Mouse (Mus musculus): ENCODE data around the gene Atp2a3.

The Atp2a3 gene

DNA sequence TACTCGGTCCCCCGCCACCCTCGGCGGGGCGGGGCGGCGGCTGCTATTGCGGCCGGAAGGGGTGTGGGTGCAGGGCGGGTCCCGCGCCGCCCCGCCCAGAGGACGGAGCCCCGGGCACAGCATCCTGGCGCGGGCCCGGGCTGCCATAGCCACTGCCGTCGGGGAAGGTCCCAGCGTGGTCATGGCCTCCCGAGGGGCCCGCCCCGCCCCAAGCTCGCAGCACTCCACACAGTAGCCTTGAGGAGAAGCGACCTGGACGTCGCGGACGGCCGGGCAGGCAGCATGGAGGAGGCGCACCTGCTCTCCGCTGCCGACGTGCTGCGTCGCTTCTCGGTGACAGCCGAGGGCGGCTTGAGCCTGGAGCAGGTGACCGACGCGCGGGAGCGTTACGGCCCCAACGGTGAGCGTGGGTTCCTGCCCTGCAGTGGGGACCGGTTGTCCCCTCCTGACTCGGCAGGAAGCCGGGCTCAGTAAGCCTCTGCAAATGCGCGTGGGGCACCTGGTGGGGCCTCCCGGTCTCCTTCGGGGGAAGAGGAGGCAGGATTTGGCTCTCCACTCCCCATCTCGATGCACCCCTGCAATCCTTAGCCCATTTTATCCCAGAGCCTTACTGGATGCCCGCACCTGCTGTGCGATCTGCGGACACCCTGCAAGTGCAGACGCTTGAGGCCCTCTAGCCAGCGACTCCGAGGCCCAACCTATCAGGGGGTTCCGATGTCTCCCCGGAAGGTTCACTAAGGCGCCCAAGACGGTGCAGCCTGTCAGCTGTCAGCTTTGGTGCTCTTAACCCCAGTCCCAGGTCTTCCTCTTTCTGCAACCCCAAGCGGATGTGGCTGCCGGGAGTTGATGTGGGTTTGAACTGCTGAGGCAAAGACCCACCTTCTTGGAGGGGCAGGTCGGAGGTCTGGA lies at the start of gene Atp2a3:
Atp2a3 (plus strand) TSS at position 98 of the 909 bp plus-strand sequence.
- no peak for DNase-seq

GRCm38 (mm10) chr11:72917299-72917996 lies 43.5 kb upstream of the Atp2a3 start:
- no peak for DNase-seq

DNA sequence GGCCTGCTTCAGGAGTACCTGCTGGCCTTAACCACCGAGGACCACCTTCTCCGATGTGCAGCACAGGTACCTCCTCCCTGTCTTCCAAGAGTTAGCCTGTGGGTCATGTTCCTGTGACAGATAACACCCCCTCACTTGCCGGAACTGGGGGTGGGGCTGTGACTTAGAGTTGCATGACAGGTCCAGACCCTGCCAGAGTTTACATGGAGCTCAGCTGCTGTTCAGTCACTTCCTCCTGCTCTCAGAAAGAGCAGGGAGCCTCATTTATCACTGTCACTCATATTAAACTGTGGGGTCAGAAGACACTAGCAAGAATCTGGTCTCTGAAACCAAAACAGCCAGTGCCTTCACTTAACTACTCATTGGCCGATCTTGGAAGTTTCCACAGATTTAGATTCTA lies 37.9 kb upstream of the Atp2a3 start:
- DNase-seq: peak; percentile 38

- no peak for DNase-seq
Measured at GRCm38 (mm10) chr11:72924458-72924857, 36.5 kb upstream of the Atp2a3 start.

GRCm38 (mm10) chr11:72925067-72925466 lies 35.9 kb upstream of the Atp2a3 start:
- DNase-seq: no peak

DNA sequence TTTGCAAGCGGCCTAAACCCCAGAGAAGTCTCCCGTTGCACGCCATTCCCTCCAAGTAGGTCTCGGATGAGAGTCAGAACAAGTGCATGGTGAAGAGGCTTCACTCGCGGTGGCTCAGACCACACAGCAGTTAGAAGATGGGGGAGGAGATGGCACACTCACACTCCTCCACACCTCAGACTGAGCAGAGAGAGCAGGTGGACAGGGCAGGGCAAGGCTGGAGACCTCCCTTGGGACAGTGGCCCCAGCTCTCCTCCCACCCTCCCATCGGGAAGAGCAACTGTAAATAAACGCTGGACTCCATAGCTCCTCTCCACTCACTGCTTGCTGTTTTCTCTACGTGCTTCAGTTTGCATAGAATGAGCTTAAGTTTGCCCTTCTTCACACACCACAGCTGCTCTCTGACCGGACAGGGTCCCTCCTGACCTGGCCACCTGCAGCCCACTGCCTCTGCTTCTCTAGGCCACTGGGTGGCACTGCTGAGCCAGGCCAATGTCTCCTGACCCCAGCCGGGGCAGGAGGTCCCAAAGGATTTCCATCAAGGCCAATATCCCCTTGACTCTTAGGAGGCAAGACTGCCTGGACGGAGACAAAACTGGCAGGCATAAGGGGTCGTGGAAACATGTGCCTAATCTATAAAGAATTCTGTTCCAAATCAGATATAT lies 34.6 kb upstream of the Atp2a3 start:
- peak; percentile 58 for DNase-seq

DNA sequence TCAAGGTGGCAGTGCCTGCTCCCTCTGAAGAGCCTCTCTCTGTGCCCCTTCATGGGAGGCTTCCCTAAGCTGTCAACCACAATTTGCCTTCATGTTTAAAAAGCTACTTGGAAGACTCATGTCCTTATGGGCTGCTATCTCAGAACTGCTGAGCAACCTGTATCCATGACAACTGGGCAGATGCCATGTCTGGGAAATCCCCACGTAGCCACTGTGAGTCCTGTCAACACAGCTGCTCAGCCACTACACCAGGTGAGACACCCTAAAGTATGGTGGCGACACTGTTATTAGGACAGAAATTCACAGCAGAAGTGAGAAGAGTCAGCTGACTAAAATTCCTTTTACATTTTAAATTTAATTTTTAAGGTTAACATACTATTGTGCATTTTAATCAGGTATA lies 32.5 kb upstream of the Atp2a3 start:
- no peak for DNase-seq

DNA sequence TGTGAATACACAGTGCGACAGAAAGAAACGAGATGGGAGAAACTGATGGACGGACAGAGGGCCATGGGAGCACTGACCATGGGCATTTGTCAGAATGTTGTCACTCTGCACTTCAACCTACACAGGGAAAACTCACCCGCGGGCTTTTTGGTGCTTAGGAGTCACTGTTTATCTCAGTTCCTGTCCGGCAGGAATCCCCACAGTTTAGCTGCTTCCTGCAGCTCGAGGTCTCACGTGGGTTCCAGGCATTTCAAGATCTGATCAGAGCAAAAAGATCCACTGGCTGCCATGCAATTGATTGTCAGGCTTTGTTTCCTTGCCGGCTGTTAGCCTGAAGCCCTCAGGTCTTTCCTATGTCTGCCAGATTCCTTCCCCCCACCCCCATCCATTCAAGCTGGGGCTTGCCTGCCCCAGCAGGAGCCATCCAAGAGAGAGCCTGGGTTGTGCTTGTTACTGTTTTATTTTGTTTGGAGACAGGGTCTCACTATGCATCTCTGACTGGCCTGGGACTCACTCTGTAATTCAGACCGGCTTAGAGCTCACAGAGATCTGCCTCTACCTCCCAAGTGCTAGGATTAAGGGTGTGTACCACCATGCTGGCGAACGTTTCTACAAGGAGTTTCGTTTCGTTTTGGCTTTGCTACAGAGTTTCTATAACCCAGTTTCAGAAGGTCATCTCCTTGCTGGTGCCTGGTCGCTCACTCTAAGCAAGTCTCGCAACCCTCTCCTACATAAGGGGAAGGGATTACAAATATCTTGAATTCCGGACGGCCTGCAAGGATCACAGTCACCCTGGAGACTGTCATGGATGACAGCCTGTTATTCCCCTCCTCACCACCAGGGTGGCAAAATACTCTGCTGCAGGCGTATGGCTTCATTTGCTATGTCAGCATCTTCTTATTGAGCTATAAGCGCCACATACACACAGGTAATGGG lies 20.5 kb upstream of the Atp2a3 start:
- peak; percentile 55 for DNase-seq

- peak; percentile 43 for DNase-seq
Measured at GRCm38 (mm10) chr11:72944996-72945793, 15.8 kb upstream of the Atp2a3 start.

- DNase-seq: peak; percentile 60
Measured at GRCm38 (mm10) chr11:72945875-72946559, 15.0 kb upstream of the Atp2a3 start.

GRCm38 (mm10) chr11:72946560-72947119 lies 14.3 kb upstream of the Atp2a3 start:
- no peak for DNase-seq

DNA sequence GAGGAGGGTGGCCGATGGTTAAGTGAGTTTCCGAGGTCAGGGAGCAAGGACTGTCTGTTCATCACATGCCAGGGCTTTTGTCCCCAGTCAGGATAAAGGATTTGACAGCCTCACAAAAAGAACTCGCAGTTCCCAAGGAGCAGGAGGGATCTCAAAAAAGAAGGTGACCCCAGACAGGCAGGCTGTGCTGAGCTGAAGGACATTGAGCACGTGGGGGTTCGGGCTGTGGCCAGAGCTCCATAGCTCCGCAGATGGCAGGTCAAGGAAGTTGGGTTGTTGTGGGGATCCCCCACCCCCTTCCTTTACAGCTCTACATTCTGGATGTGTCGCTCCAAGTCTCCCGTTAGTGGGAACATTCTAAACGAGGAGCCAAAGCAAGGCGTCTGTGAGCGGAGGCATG lies 13.1 kb upstream of the Atp2a3 start:
- no peak for DNase-seq

DNA sequence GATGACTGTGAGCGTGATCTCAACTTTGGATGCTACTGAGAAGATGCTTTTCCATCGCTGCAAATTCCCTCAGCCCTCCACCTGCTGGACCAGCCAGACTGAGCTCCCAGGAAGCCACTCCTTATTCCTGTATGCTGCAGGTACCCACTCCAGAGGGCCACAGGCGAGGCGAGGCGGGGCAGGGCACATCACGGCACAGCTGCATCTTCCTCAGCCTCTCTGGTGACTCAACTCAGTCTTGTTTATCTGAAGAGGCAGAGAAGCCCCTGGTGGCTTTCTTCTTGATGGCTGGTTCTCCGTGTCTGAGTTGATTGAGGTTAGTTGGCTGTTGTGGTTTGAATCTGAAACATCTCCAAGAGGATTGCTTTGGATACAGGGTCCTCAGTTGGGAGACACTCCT lies 12.7 kb upstream of the Atp2a3 start:
- DNase-seq: no peak

DNA sequence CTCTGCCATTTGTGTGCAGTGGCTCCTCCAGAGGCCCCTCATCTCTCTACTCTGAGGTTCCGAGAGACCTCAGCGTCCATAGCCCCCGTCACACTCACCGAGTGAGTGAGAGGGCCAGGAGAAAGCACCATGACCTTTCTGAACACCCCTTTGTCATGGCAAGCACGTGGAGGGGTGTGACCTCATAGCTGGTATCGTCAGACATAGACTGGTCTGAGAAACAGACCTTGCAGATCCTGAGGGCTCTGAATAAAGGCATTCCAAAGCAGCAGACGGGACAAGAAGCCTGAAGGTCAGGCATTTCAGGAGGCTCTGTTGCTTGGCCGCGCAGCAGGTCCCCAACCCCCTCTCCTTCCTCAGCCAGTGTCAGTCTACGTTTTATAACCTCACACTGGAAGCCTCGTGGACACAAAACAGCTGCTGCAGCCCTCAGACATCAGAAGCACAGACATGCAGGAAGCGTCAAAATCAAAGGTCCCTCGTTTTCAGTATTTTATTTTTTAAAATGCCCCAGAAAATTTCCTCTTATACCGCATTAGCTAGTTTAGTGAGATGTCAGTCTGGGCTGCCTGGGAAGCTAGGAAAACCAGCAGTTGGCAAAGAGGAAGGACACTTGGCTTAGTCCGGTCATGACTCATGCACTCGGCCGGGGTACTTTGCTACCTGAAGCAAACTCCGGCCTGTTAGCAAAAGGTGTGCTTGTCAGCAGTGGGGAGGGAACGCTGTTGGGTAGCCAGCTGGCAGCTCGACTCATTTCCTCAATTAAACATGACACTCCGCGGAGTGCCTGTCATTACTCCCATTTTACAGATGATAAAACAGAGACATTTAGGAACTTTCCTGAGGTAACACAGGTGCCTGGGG lies 9.6 kb upstream of the Atp2a3 start:
- peak; percentile 46 for DNase-seq

DNA sequence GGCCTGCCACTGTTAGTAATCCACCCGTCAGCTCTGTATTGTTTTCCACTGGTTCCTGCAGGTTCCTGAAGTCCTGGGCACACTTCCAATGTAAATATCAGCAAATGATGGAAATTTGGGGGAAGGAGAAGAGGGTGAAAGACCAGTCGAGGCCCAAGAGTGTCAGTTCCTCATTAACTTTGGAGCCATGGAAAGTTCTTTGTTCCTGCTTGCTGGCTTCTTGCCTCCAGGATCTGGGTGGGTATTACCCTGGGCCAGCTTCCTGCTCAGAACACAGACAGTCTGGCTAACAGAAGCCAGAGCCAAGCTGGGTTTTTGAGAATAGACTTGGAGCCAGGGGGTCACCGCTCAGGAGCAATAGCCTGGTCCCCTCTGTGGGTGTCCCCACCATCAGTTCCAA lies 8.7 kb upstream of the Atp2a3 start:
- peak; percentile 66 for DNase-seq

DNA sequence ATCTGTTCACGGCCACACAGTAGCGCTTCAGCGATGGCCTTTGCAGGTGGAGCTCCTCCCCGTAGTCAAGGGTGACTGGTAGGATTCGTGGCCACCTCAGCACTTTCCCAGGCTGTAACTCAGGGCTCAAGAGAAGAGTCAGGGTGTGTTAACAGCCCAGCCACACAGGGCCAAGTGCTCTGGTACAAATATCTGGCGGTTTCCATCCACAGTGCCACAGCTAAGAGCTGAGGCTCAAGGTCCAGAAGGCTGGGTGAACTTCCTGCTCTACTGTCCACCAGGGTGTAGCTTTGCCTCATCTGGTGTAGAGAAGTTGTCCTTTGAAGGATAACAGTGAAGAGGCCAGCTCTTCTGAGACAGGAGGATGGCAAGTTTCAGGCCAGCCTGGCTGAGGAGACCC lies 8.3 kb upstream of the Atp2a3 start:
- no peak for DNase-seq

- DNase-seq: no peak
Measured at GRCm38 (mm10) chr11:72953116-72953439, 7.9 kb upstream of the Atp2a3 start.

DNA sequence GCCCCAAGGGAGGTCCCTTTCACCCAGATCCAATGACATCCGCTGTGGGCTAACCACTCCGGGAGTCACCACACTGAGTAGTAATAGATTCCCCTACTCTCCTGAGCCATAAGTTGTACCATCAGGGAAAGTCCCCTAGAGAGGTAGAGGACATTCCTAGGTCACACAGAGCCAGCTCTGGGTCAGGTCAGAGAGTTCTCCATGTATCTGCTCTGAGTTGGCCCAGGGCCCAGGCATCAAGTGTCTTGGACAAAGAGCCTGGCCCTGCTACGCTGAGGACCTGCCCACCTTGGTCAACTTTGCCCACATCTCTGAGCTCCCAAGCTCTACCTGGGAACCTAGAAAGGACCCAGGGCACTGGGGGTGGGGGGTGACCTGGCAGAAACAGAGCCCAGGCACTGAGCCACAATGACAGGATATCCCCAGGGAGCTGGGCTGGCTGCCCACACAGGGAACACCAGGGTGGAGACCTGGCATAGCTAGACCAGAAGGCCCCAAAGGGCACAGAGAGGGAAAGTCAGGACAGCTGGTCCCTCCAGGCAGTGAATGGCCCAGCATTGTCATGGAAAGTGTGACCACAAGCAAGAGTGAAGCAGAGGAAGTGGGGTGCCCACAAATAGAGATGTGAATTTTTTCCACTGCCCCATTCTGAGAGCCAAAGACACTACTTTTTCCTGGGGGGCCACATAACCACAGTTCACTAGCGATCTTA lies 7.4 kb upstream of the Atp2a3 start:
- peak; percentile 82 for DNase-seq

DNA sequence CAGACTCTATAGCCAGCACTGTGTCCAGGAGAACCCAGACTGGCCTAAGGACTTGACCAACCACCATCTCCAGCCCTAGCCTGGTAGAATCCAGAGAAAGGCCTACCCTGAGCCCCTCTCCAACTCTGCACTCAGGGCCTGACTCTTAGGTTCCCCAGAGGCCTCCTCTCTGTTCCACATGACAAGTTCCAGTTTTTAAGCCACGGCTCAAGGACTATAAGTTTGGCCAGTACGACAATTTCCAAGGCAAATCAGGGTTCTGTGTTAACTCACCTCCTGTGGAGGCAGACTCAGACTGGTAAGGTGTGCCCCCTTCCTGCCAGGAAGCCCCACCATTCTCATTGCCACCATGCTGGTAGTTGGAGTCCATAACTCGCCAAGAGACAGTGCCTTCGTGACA lies 6.8 kb upstream of the Atp2a3 start:
- no peak for DNase-seq
